Mouse (Mus musculus): ENCODE measurements around the gene Gpr15. TPM values are rescaled to one million over a fixed set of nuclear protein-coding genes. Genes with fewer than 3 reads are reported as not detected.

Gene Gpr15
- polyA plus RNA-seq, 1 experiment from 2014 or later, result not detected

DNA sequence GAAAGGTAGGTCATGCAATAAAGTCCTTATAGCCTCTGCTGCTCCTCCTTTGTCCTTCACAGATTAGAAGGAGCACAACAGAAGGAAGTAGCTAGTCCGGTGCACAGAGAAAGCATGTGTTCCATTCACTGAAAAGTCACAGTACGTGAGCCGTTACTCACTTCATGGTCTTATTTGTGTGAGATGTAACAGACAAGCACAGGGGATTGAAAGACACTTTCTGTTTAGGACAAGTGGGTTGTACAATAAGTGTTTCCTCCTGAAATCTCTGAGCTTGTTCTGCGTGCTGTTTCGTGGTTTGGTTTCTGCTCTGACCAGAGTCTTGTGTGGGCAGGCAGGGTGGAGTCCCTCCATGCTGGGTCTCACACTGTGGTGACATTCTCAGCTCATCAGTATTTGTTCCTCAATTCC lies 28.5 kb downstream of the Gpr15 start:
- Histone ChIP-seq H3K9ac (no peak overlapping the region), H3K4me3 (ENCODE audit: low read depth, low read length) (no peak overlapping the region), H3K9me3 (ENCODE audit: low read depth, low read length) (no peaks in the 10 kb centered on the region), H3K36me3 (ENCODE audit: insufficient read depth) (no peaks in the 10 kb centered on the region), H3K27me3 (ENCODE audit: insufficient read depth, low read length) (no peaks in the 10 kb centered on the region), H3K27ac (ENCODE audit: low read depth) (no peak overlapping the region), H3K4me1 (ENCODE audit: insufficient read depth) (no peaks in the 10 kb centered on the region), H3K4me2 (no peak overlapping the region)
- no peak for DNase-seq
- WGBS, result 84% methylated on average over 5 of the region's 5 CpGs
- no peak for TF ChIP-seq CTCF (IDR thresholded peaks at IDR 0.05; ENCODE audit: low read depth)
- no peak for ATAC-seq (ENCODE audit: insufficient read depth)

GRCm38 (mm10) chr16:58689555-58690169 lies 29.2 kb downstream of the Gpr15 start:
- H3K4me1 ChIP-seq (ENCODE audit: insufficient read depth), result no peaks in the 10 kb centered on the region
- ATAC-seq (ENCODE audit: insufficient read depth) (no peak), DNase-seq (no peak)
- no peak overlapping the region for H3K4me3 ChIP-seq (ENCODE audit: low read depth, low read length)
- no peak for TF ChIP-seq CTCF (IDR thresholded peaks at IDR 0.05; ENCODE audit: low read depth)
- 73% methylated on average over 5 of the region's 5 CpGs for WGBS
- no peaks in the 10 kb centered on the region for H3K27me3 ChIP-seq (ENCODE audit: insufficient read depth, low read length)
- no peak overlapping the region for H3K4me2 ChIP-seq
- no peaks in the 10 kb centered on the region for H3K36me3 ChIP-seq (ENCODE audit: insufficient read depth)
- H3K27ac ChIP-seq (ENCODE audit: low read depth), result no peak overlapping the region
- no peaks in the 10 kb centered on the region for H3K9me3 ChIP-seq (ENCODE audit: low read depth, low read length)
- no peak overlapping the region for H3K9ac ChIP-seq

GRCm38 (mm10) chr16:58688534-58688933 lies 30.3 kb downstream of the Gpr15 start:
- Histone ChIP-seq H3K36me3 (ENCODE audit: insufficient read depth) (no peaks in the 10 kb centered on the region), H3K27ac (ENCODE audit: low read depth) (no peak overlapping the region), H3K27me3 (ENCODE audit: insufficient read depth, low read length) (no peaks in the 10 kb centered on the region), H3K4me2 (no peak overlapping the region), H3K9ac (no peak overlapping the region), H3K9me3 (ENCODE audit: low read depth, low read length) (no peaks in the 10 kb centered on the region), H3K4me3 (ENCODE audit: low read depth, low read length) (no peak overlapping the region), H3K4me1 (ENCODE audit: insufficient read depth) (no peaks in the 10 kb centered on the region)
- TF ChIP-seq CTCF (IDR thresholded peaks at IDR 0.05; ENCODE audit: low read depth), result no peak
- DNase-seq (no peak), ATAC-seq (ENCODE audit: insufficient read depth) (no peak)
- WGBS, result 95% methylated on average over 1 of the region's 1 CpGs

DNA sequence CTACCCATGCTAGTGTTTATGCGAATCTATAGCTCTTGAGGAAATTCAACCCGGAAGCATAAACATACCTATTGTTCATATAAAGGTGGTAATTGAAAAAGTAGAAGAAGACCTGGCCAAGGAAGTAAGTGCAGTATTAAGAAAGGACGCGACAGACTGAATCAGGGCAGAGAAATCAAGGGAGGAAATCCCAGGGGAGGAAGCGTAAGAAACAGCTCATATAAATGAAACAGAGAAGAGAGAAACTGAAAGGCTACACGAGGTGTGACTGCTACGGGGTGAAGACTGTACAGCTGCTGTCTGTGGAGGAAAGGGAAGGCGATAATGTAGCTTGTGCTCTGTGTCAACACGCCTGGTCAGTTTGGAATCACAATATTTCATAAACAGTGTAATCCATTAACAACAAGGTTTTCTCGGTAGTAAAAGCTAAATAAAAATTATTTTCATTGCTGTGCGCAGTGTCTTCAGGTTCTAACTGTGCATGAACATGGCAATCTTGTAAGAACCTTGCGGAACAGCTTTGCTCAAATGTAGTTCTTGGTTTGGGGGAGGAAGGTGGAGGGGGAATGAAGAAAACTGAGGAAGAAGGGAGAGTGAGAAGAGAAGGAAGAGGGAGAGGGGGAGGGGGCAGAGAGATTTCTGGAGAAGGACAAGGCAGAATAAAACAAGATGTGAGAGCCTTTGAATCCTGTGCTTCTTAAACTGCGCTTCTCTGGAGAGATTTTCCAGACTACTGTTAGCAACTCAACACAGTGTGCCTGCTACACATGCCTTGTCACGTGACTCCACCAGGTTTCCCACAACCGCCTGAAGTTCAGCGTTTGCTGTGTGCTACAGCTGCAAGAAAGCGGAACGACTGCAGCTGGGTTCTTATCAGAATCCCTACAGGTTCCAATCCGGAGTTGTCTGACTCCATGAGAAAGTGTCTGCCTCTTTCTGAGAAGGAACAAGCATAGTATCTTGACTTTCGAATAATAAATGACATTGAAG lies 33.0 kb downstream of the Gpr15 start:
- Histone ChIP-seq H3K4me3 (ENCODE audit: low read depth, low read length) (no peak overlapping the region), H3K36me3 (ENCODE audit: insufficient read depth) (peaks cover 6% of the 10 kb centered on the region; the same call in 1 of the 2 replicates), H3K27ac (ENCODE audit: low read depth) (no peak overlapping the region), H3K4me1 (ENCODE audit: insufficient read depth) (no peaks in the 10 kb centered on the region), H3K27me3 (ENCODE audit: insufficient read depth, low read length) (no peaks in the 10 kb centered on the region), H3K9ac (no peak overlapping the region), H3K4me2 (peak overlapping the region; percentile 36; the same call in 1 of the 2 replicates), H3K9me3 (ENCODE audit: low read depth, low read length) (no peaks in the 10 kb centered on the region)
- WGBS, result 47% methylated on average over 20 of the region's 20 CpGs
- peak; percentile 43 for DNase-seq
- no peak for TF ChIP-seq CTCF (IDR thresholded peaks at IDR 0.05; ENCODE audit: low read depth)
- peak; percentile 56; the same call in 1 of the 2 replicates for ATAC-seq (ENCODE audit: insufficient read depth)

GRCm38 (mm10) chr16:58684537-58684936 lies 34.3 kb downstream of the Gpr15 start:
- H3K4me3 ChIP-seq (ENCODE audit: low read depth, low read length), result no peak overlapping the region
- TF ChIP-seq CTCF (IDR thresholded peaks at IDR 0.05; ENCODE audit: low read depth), result no peak
- no peaks in the 10 kb centered on the region for H3K4me1 ChIP-seq (ENCODE audit: insufficient read depth)
- H3K27me3 ChIP-seq (ENCODE audit: insufficient read depth, low read length), result no peaks in the 10 kb centered on the region
- no peak overlapping the region for H3K9ac ChIP-seq
- no peaks in the 10 kb centered on the region for H3K9me3 ChIP-seq (ENCODE audit: low read depth, low read length)
- no peak overlapping the region for H3K4me2 ChIP-seq
- ATAC-seq (ENCODE audit: insufficient read depth), result no peak
- DNase-seq, result no peak
- peaks cover 10% of the 10 kb centered on the region for H3K36me3 ChIP-seq (ENCODE audit: insufficient read depth)
- H3K27ac ChIP-seq (ENCODE audit: low read depth), result no peak overlapping the region

- H3K4me1 ChIP-seq (ENCODE audit: insufficient read depth), result no peaks in the 10 kb centered on the region
Measured at GRCm38 (mm10) chr16:58683911-58684310, 35.0 kb downstream of the Gpr15 start.

GRCm38 (mm10) chr16:58682870-58683269 lies 36.0 kb downstream of the Gpr15 start:
- TF ChIP-seq CTCF (IDR thresholded peaks at IDR 0.05; ENCODE audit: low read depth), result no peak
- no peak for ATAC-seq (ENCODE audit: insufficient read depth)
- Histone ChIP-seq H3K27ac (ENCODE audit: low read depth) (no peak overlapping the region), H3K9me3 (ENCODE audit: low read depth, low read length) (no peaks in the 10 kb centered on the region), H3K36me3 (ENCODE audit: insufficient read depth) (peaks cover 22% of the 10 kb centered on the region), H3K27me3 (ENCODE audit: insufficient read depth, low read length) (no peaks in the 10 kb centered on the region), H3K4me1 (ENCODE audit: insufficient read depth) (no peaks in the 10 kb centered on the region), H3K9ac (no peak overlapping the region), H3K4me3 (ENCODE audit: low read depth, low read length) (no peak overlapping the region), H3K4me2 (no peak overlapping the region)
- 78% methylated on average over 7 of the region's 7 CpGs for WGBS
- DNase-seq, result no peak

More at GRCm38 (mm10) chr16:58683911-58684310, 35.0 kb downstream of the Gpr15 start:
- Histone ChIP-seq H3K27me3 (ENCODE audit: insufficient read depth, low read length) (no peaks in the 10 kb centered on the region), H3K4me3 (ENCODE audit: low read depth, low read length) (no peak overlapping the region), H3K9me3 (ENCODE audit: low read depth, low read length) (no peaks in the 10 kb centered on the region), H3K4me2 (no peak overlapping the region), H3K27ac (ENCODE audit: low read depth) (no peak overlapping the region), H3K36me3 (ENCODE audit: insufficient read depth) (peaks cover 13% of the 10 kb centered on the region), H3K9ac (no peak overlapping the region)
- no peak for TF ChIP-seq CTCF (IDR thresholded peaks at IDR 0.05; ENCODE audit: low read depth)
- DNase-seq (no peak), ATAC-seq (ENCODE audit: insufficient read depth) (no peak)
- WGBS, result 95% methylated on average over 4 of the region's 4 CpGs
